Mouse (Mus musculus): ENCODE measurements at regions not wholly inside any gene's neighbourhood (a gene's known extent, or its start where the extent isn't known, plus 50 kb on each side); places are given as distances from the start of the nearest gene placed in this dataset.

DNA sequence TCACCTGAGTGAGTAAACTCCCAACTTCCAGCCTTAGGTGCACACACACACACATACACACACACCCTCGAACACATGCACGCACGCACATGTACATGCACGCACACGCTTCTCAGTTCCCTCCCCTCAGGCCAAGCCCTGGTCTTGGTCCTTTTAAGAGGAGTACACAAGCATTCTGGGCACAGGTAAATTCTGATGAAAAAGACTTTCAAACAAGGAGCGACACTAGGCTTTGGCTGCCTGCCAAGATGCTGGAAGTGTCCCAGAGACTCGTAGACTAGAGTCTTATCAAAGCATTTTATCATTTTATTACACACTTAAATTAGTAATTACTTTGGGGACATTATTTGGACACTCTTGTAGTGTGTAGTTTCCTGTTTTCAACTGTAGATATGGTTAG is 278.6 kb upstream of the Atp11b start:
- DNase-seq (ENCODE audit: extremely low spot score in 1 of 2, low spot score in 1 of 2) = peak in 1 of 2 experiments; percentile 10

DNA sequence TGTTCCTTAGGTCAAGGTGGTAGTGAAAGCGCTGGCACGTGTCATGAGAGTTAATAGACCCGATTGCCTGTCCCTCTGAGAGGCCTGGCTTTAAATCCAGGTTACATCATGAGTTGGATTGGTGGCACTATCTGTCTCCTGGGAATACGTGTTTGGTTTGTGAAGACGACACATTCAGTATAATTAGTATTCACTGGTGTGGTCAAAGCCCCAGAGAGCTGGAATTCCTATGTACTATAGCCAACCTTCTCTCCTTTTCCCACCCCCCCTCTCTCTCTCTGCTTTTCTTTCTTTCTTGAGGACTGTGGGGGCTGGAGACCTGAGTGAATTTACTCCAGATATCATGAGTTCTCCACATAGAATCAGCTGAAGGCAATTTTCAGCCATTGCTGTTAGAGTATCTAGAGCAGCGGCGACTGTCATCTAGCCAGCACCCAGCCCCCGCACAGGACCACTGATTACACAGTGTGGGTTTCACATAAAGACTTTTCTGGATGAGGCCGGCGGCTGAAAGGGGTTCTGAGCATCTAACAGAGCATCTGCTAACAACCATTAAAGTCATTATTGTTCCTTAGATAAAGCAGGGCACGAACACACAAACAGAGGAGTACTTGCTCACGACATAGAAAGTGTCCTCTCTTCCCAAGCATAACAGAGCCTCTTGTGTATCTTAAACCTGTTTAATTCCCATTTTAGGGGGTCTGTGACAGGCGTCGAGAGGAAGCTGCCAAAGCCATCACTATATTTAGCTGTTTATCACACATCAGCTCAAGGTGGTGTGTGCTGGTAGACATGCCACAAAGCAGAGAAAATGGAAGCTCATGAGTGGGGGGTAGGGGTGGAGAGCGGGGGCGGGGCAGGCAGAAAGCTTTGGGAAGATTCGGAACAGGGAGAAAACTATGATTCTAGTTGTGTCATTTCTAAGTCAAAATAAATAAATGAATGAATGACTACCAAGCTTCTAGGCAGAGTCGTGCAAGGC is 272.9 kb upstream of the Atp11b start:
- peak in 1 of 2 experiments; percentile 6 for DNase-seq (ENCODE audit: extremely low spot score in 1 of 2, low spot score in 1 of 2)

DNA sequence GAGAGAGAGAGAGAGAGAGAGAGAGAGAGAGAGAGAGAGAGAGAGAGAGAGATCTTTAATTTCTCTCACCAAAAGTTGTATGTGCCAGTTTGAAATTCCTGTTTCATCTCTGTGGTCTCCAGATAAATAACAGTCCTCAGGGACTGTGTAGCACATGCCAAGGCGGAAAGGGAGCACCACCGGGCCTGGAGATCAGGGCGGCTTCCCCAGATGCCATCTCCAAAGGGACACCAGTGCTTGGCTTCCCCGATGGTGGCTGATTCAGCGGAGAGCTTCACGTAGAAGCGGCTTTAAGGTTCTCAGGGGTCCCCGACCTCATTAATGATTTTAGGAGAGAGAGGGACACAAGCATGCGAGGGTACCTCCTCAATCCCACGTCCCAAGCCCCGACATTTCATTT is 272.1 kb upstream of the Atp11b start:
- DNase-seq (ENCODE audit: extremely low spot score in 1 of 2, low spot score in 1 of 2) = peak in 1 of 2 experiments; percentile 19

DNA sequence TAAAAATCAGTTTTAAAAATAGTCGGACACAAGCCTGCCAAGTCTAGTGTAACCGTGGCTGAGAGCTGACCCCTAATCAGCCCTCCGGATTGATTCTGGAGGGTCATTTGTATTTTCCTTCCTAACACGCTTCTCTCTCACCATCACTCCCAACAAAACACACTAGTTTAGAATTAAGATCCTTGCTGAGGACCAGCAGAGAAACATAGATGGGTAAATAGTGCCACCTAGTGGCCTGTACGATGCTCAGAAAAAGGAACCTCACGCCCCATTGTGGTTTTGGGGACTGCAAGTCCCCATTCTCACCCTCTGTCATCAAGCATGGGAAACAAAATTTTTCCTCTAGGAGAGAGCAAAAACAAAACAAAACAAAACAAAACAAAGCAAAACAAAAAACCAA is 271.6 kb upstream of the Atp11b start:
- DNase-seq (ENCODE audit: extremely low spot score in 1 of 2, low spot score in 1 of 2) = peak; percentile 15 to 60

DNA sequence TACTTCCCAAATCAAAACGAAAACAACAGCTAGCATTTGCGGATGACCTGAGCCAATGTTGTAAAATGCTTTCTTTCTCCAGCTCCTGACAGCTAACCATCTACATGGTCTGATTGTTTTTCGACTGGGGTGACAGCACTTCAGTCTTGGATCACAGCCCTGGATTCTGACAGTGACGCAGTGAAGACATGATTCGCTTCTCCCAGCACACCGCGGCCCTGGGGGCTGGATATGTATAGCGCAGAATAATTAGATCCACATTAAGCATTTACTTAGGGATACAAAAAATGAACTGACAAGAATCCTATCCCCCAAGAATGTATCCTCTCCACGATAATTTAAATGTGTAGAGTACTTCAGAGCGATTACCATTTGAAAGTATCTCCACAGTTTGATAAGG is 271.1 kb upstream of the Atp11b start:
- peak in 1 of 2 experiments; percentile 7 for DNase-seq (ENCODE audit: extremely low spot score in 1 of 2, low spot score in 1 of 2)

DNA sequence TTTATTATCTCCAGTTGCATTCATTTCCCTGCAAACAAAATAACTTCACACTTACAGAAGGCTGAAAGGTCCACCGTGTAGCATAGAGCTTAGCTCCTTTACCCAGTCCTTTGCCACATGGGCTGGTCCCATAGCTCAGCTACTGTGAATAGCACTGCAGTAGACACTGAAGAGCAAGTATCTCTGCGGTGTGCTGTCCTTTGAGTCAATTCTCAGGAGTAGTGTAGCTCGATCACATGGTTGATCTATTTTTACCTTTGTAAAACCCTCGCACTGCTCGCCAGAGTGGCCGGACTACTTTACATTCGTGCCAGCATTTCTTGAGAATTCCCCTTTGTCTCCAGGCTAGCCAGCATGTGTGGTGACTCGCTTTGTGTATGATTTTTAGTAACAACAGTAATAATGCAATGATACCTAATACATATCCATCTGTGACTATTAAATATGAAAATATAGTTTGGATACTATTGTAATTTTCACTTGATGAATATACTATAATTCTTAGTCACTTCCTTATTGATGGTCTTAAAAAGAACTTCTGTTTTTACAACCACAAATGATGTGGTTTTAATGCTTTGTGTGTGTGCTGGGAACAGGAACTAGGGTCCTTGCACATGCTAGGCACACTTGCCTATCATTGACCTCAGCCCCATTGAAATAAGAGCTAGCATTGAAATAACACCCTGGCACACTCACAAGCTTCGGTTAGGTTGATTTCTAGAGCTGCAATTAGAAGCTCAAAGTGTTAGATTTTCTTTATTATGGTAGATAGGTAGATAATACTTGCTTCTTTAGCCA is 257.7 kb upstream of the Atp11b start:
- no peak for DNase-seq (ENCODE audit: extremely low spot score in 1 of 2, low spot score in 1 of 2)

DNA sequence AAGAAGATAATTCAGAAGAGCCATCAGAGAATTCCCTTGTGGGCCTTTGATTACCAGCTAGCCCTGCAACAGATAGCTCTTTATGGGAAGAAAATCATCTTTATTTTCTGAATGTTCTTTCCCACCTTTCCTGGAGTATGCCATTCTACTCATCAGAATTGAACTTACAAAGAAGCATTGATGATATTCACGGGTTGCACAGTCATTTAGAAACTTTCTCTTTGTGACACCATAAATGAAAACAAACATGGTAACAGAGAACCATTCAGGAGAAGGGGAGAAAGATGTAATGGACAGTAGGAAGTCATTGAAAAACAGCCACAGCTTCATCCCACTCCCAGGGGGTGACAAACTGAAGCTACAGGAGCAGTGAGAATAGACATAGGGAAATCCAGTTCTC is 243.6 kb upstream of the Atp11b start:
- DNase-seq (ENCODE audit: extremely low spot score in 1 of 2, low spot score in 1 of 2) = no peak

DNA sequence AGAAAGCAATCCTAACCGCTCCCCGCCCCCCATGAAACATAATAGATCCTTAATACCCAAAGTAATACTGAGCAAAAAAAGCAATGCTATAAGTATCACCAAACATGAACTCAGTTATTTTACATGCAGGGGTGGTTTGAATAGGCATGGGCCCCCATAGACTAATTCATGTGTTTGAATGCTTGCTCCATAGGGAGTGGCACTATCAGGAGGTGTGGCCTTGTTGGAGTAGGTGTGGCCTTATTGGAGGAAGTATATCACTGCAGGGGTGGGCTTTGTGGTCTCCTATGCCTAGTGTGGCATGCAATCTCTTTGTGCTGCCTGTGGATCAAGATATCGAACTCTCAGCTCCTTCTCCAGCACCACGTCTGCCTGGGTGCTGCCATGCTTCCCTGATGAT is 237.4 kb upstream of the Atp11b start:
- no peak for DNase-seq (ENCODE audit: extremely low spot score in 1 of 2, low spot score in 1 of 2)

DNA sequence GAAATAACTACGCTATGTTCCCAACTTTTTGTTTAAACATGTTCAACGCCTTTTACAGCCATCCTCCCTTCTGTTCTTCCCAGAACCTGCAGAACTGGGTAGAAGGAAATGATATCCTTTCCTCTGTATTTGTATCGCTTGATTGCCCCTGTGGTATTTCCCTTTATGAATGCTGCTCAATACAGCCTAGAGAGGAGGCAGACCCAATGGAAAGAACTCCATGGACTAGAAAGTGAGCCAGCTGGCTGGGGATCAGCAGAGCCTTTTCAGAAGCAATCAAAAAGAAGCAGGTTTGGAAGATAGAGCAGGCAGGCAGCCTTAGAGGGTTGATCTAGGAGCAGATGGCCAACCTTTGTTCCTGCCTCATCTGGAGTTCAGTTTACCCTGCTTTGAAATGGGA is 233.8 kb upstream of the Atp11b start:
- DNase-seq (ENCODE audit: extremely low spot score in 1 of 2, low spot score in 1 of 2) = no peak

DNA sequence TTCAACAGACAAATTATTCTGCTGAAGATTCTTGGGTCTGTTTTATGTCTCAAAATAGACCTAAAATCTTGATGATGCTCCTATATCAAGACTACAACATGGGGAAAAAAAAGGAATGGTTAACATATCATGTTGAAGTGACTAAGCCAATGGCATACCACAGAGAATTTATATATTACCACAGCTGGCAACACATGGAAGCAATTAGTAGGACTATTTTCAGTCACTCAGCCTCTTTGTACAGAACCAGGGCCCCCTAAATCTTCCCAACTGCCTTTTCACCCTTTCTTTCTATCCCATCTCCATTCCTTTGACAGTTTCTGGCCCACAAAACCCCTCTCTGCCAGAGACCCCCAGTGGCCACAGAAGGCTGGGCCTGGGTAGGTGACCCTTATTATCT is 206.2 kb upstream of the Atp11b start:
- no peak for DNase-seq (ENCODE audit: extremely low spot score in 1 of 2, low spot score in 1 of 2)

DNA sequence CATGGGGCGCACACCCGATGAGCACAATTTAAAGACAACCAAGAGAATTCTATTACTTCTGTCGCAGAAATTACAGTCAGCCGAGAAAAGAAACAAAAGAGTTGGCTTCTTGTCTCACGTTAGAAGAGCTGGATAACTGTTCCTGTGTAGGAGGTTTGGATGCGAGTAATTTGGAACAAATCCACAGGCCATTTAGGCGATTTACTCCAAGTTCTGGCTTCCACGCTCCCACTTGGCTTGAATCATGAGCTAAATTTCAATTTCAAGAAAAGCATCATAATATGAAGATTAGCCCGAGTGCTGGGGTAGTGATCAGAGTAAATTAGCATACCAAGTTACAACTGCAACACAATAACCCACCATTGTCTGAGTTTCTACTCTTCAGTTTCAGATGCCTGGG is 202.1 kb upstream of the Atp11b start:
- no peak for DNase-seq (ENCODE audit: extremely low spot score in 1 of 2, low spot score in 1 of 2)

DNA sequence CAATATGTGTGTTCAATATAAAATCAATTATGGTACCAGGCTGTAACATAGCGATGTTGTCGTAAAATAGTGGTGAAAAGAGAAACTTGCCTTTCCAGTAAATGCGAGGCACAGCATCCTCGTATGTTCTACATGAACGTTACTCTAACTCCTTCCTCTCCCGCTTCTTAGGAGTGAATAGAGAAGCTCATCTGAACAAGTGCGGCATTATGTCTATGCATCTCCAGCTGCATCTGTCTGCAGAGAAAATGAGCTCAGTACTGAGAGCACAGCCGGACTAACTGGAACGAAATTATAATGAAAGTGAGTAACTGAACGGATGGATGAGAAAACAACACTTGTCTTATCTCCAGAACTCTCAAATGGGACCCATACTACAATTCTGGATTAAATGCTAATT is 193.5 kb upstream of the Atp11b start:
- no peak for DNase-seq (ENCODE audit: extremely low spot score in 1 of 2, low spot score in 1 of 2)

DNA sequence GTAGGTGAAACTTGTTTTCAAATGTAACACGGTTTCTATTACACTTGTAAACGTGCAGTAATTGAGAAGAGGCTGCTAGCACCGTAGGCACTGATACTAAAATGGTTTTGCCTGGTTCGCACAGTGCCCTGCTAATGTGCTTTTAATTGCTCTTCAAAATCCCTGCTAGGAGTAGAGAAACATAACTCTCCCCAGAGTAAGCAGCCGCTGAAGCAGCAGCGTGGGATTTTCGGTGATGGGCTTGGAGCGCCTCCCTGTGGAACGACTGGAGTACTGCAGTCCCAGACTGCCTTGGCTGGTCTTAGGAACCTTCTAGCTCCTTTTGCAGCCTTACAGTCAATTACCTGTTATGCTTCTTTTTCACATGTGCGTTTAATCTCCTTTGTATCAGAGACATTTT is 179.5 kb upstream of the Atp11b start:
- peak; percentile 48 to 74 for DNase-seq (ENCODE audit: extremely low spot score in 1 of 2, low spot score in 1 of 2)

Small RNAs in the stretch of these regions (microRNA-seq; reads per million reads assigned to microRNA genes)
- gene Gm25442 = 0 reads per million in 2 experiments

All from layer of hippocampus, postnatal 25 days (tissue).